Comparison of ENCODE assay signal across 21 mouse cellular contexts in the genomic region with DNA sequence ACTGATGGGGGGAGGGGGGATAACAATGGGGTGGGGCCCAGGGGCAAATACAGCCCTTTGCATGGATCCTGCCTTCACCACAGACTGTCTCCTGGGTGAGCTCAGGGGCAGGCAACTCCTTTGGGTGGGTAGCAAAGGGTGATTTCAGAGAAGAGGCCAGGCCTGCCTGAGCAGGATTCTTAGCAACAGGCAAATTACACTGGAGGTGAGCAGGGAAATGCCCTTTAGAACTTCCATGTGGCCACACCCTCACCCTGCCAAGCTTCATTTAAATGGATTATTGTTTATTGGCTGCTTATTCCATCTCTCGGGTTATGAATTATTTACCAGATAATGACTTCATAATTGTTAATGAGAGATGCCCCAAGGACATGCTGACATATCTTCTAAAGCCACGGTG.
"Had no signal": no experiment of that assay in that cellular context is flagged by ENCODE, and none has a peak within 500 bp of the region (broad histone marks: within the 10 kb centered on the region; RNA-seq: fewer than 3 reads in every experiment).

No protein-coding gene starts in this region.

- H3K4me2 ChIP-seq: limb, embryonic 13.5 days; liver, embryonic 12.5 days; liver, embryonic 15.5 days; lung, embryonic 15.5 days; midbrain, embryonic 13.5 days; neural tube, embryonic 12.5 days; neural tube, embryonic 15.5 days had no signal

- H3K36me3 ChIP-seq: limb, embryonic 10.5 days; limb, embryonic 13.5 days; liver, embryonic 12.5 days; liver, embryonic 15.5 days; lung, embryonic 15.5 days; midbrain, embryonic 10.5 days; midbrain, embryonic 13.5 days; neural tube, embryonic 12.5 days; neural tube, embryonic 15.5 days had no signal

- H3K27me3 ChIP-seq: limb, embryonic 13.5 days; liver, embryonic 12.5 days; liver, embryonic 15.5 days; lung, embryonic 15.5 days; megakaryocyte, embryonic 14.5 days; midbrain, embryonic 13.5 days; neural tube, embryonic 12.5 days; neural tube, embryonic 15.5 days had no signal

- DNase-seq: kidney, postnatal 36 days; liver; lung, adult 18-20 months; lung, postnatal 10 days; lung, postnatal 36 days; retina, postnatal 1 day; right cerebral cortex, postnatal 25 days; thymus, adult 18-20 months; thymus, postnatal 36 days had no signal

- H3K9me3 ChIP-seq: limb, embryonic 10.5 days; limb, embryonic 13.5 days; liver, embryonic 12.5 days; liver, embryonic 15.5 days; lung, embryonic 15.5 days; megakaryocyte, embryonic 14.5 days; midbrain, embryonic 10.5 days; midbrain, embryonic 13.5 days; neural tube, embryonic 12.5 days; neural tube, embryonic 15.5 days had no signal

- H3K4me1 ChIP-seq: liver, embryonic 12.5 days; liver, embryonic 15.5 days; megakaryocyte, embryonic 14.5 days had no signal

- H3K4me3 ChIP-seq: limb, embryonic 10.5 days; limb, embryonic 13.5 days; liver, embryonic 12.5 days; liver, embryonic 15.5 days; lung, embryonic 15.5 days; megakaryocyte, embryonic 14.5 days; midbrain, embryonic 10.5 days; midbrain, embryonic 13.5 days; neural tube, embryonic 12.5 days; neural tube, embryonic 15.5 days had no signal

- H3K27ac ChIP-seq: kidney, postnatal 0 days; limb, embryonic 10.5 days; limb, embryonic 13.5 days; liver, embryonic 12.5 days; liver, embryonic 15.5 days; lung, embryonic 15.5 days; midbrain, embryonic 10.5 days; midbrain, embryonic 13.5 days; neural tube, embryonic 12.5 days; neural tube, embryonic 15.5 days had no signal

- ATAC-seq: inflammation-experienced regulatory T-cells, adult 6 months; liver, embryonic 12.5 days; midbrain, embryonic 13.5 days had no signal

- H3K9ac ChIP-seq: limb, embryonic 13.5 days; liver, embryonic 12.5 days; liver, embryonic 15.5 days; lung, embryonic 15.5 days; midbrain, embryonic 13.5 days; neural tube, embryonic 12.5 days; neural tube, embryonic 15.5 days had no signal
